Mouse (Mus musculus): ENCODE results near the gene Rps6ka5. TPM values are rescaled to one million over a fixed set of nuclear protein-coding genes. Genes with fewer than 3 reads are reported as not detected.
A peak's percentile ranks its signal among the peaks of the same experiment; 100 is the strongest.

The Rps6ka5 gene
- polyA plus RNA-seq, 1 experiment from 2014 or later = 6.1 TPM

DNA sequence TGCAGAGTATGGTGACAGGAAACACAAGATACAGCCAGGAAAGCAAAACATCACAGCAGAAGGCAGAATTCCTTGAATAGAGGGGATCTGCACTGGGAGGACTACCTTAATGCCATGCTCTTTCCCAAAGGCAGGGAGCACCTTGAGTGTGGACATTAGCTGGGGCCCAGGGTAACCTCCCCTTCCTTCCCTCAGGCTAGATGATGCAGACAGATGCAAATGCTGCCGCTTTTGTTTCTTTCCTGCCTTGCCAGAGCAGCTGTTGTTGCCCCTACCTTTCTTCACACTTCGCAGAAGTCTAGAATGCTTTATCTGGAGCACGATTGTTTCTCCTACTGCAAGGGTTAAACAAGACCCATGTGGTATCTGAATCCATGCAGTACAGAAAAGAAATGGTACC, 34.6 kb downstream of the Rps6ka5 start:
- Histone ChIP-seq H3K27me3 (ENCODE audit: control insufficient read depth, insufficient read depth, low read length) (no peaks in the 10 kb centered on the region), H3K4me1 (ENCODE audit: control insufficient read depth, insufficient read depth, low read length) (no peaks in the 10 kb centered on the region), H3K9me3 (replicated peaks; ENCODE audit: control insufficient read depth, low read length) (no peaks in the 10 kb centered on the region), H3K27ac (ENCODE audit: low read depth, low read length) (no peak overlapping the region), H3K4me3 (ENCODE audit: low read depth, low read length) (no peak overlapping the region), H3K4me2 (no peak overlapping the region), H3K36me3 (ENCODE audit: control insufficient read depth, insufficient read depth, low read length) (no peaks in the 10 kb centered on the region), H3K9ac (ENCODE audit: low read depth, low read length) (no peak overlapping the region)
- no peak for ATAC-seq (replicated peaks; ENCODE audit: insufficient number of reproducible peaks, low FRiP score, low TSS enrichment)
- 46% methylated on average over 3 of the region's 3 CpGs for WGBS (ENCODE audit: insufficient replicate concordance)

DNA sequence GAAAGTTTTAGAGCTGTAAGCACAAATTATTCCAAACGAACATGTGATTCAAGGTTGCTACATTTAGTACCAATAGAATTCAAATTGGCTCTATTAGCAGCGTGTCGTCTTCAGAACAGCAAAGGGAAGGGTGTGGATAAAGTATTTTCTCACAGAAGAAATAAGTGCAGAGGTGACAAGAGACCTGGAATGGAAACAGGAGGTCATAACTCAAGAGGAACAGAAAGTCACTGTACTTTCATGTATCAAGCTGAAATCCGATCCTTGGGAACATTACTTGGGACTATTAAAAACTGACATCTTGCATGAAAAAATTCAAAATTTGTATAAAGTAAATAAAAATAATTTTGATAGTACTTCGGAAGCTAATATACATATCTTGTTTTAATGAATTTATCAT, 36.3 kb downstream of the Rps6ka5 start:
- no peak overlapping the region for H3K27ac ChIP-seq (ENCODE audit: low read depth, low read length)
- H3K4me2 ChIP-seq = no peak overlapping the region
- no peak for ATAC-seq (replicated peaks; ENCODE audit: insufficient number of reproducible peaks, low FRiP score, low TSS enrichment)
- WGBS (ENCODE audit: insufficient replicate concordance) = 80% methylated on average over 5 of the region's 5 CpGs
- H3K4me1 ChIP-seq (ENCODE audit: control insufficient read depth, insufficient read depth, low read length) = no peaks in the 10 kb centered on the region
- H3K9ac ChIP-seq (ENCODE audit: low read depth, low read length) = no peak overlapping the region
- no peaks in the 10 kb centered on the region for H3K27me3 ChIP-seq (ENCODE audit: control insufficient read depth, insufficient read depth, low read length)
- no peaks in the 10 kb centered on the region for H3K9me3 ChIP-seq (replicated peaks; ENCODE audit: control insufficient read depth, low read length)
- H3K36me3 ChIP-seq (ENCODE audit: control insufficient read depth, insufficient read depth, low read length) = no peaks in the 10 kb centered on the region
- no peak overlapping the region for H3K4me3 ChIP-seq (ENCODE audit: low read depth, low read length)

DNA sequence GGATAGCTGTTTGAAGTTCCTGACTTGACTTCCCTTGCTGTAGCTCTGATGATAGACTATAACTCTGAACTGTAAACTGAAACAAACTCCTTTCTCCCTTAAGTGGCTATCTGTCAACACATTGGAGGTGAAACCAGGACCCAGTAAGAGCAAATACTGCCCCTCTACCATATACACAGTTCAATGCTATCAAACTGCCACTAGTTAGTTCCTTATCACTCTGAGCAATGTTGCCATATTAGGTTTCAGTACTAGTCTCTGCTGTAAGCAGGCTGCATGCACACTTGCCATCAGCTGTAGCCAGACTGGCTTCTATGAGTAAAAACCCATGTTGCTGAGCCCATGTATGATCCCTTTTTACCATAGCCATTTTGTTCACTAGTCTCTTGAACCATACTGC, 38.6 kb downstream of the Rps6ka5 start:
- peak overlapping the region; percentile 34 for H3K4me2 ChIP-seq
- H3K9ac ChIP-seq (ENCODE audit: low read depth, low read length) = no peak overlapping the region
- H3K4me3 ChIP-seq (ENCODE audit: low read depth, low read length) = no peak overlapping the region
- H3K27ac ChIP-seq (ENCODE audit: low read depth, low read length) = peak overlapping the region; percentile 68
- no peaks in the 10 kb centered on the region for H3K27me3 ChIP-seq (ENCODE audit: control insufficient read depth, insufficient read depth, low read length)
- ATAC-seq (replicated peaks; ENCODE audit: insufficient number of reproducible peaks, low FRiP score, low TSS enrichment) = 0 out of 2 replicates have a peak, but pooled peaks have one; percentile 55
- H3K9me3 ChIP-seq (replicated peaks; ENCODE audit: control insufficient read depth, low read length) = no peaks in the 10 kb centered on the region
- H3K36me3 ChIP-seq (ENCODE audit: control insufficient read depth, insufficient read depth, low read length) = no peaks in the 10 kb centered on the region
- H3K4me1 ChIP-seq (ENCODE audit: control insufficient read depth, insufficient read depth, low read length) = no peaks in the 10 kb centered on the region

DNA sequence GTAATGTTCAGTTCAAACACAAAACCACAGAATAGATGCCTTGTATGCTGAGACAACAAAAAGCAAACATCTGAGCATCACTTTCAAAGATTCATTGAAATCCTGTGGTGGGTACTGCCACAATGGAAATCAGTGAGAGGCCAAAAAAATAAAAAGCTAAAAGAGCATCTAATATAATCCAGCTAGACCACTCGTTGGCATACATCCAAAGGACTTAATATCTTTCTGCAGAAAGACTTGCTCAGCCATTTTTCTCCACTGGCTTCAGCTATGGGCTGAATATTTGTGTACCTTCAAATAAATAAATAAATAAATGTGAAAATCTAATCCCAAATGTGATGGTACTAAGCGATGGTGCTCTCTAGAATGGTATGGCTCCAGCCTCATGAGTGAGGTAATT, 39.8 kb downstream of the Rps6ka5 start:
- H3K4me3 ChIP-seq (ENCODE audit: low read depth, low read length) = no peak overlapping the region
- WGBS (ENCODE audit: insufficient replicate concordance) = 76% methylated on average over 2 of the region's 2 CpGs
- no peak overlapping the region for H3K4me2 ChIP-seq
- no peaks in the 10 kb centered on the region for H3K9me3 ChIP-seq (replicated peaks; ENCODE audit: control insufficient read depth, low read length)
- ATAC-seq (replicated peaks; ENCODE audit: insufficient number of reproducible peaks, low FRiP score, low TSS enrichment) = no peak
- no peak overlapping the region for H3K9ac ChIP-seq (ENCODE audit: low read depth, low read length)
- no peaks in the 10 kb centered on the region for H3K4me1 ChIP-seq (ENCODE audit: control insufficient read depth, insufficient read depth, low read length)
- H3K27ac ChIP-seq (ENCODE audit: low read depth, low read length) = no peak overlapping the region
- H3K27me3 ChIP-seq (ENCODE audit: control insufficient read depth, insufficient read depth, low read length) = no peaks in the 10 kb centered on the region
- H3K36me3 ChIP-seq (ENCODE audit: control insufficient read depth, insufficient read depth, low read length) = no peaks in the 10 kb centered on the region

DNA sequence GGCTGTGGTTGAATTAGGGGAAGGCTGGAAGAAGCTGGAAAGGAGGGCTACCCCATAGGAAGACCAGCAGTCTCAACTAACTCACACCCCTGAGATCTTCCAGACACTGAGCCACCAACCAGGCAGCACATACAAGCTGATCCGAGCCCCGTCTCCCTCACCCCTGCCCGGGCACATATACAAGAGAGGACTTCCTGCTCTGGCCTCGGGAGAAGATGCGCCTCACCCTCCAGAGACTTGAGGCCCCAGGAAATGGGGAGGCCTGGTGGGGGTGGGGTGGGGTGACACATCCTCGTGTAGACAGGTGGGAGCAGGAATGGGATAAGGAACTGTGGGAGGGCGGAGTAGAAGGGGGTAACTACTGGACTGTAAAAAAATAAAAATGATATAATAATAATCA, 45.0 kb downstream of the Rps6ka5 start:
- WGBS (ENCODE audit: insufficient replicate concordance) = 73% methylated on average over 7 of the region's 7 CpGs
- Histone ChIP-seq H3K4me2 (no peak overlapping the region), H3K27me3 (ENCODE audit: control insufficient read depth, insufficient read depth, low read length) (no peaks in the 10 kb centered on the region), H3K9ac (ENCODE audit: low read depth, low read length) (no peak overlapping the region), H3K36me3 (ENCODE audit: control insufficient read depth, insufficient read depth, low read length) (no peaks in the 10 kb centered on the region), H3K4me1 (ENCODE audit: control insufficient read depth, insufficient read depth, low read length) (no peaks in the 10 kb centered on the region), H3K4me3 (ENCODE audit: low read depth, low read length) (no peak overlapping the region), H3K27ac (ENCODE audit: low read depth, low read length) (no peak overlapping the region), H3K9me3 (replicated peaks; ENCODE audit: control insufficient read depth, low read length) (no peaks in the 10 kb centered on the region)
- ATAC-seq (replicated peaks; ENCODE audit: insufficient number of reproducible peaks, low FRiP score, low TSS enrichment) = no peak

DNA sequence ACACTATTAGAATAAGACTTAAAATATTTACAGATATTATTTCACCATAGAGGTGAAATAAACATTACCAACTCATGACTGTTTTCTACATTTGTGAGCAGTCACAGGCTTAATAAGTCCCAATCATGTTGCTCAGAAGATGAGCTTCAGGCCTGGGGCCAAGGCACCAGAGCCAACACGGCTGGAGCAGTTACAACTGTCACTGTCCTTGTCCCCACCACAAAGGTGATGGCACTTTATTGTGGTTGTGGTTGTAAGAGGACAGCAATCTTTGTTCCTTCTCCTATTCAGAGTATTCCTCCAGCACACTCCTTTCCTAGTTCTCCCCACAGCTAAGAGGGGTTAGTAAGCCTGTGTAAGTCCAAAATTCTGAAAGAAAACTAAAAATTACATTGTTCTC, 45.5 kb downstream of the Rps6ka5 start:
- WGBS (ENCODE audit: insufficient replicate concordance) = 47% methylated on average over 1 of the region's 1 CpGs
- Histone ChIP-seq H3K27ac (ENCODE audit: low read depth, low read length) (no peak overlapping the region), H3K27me3 (ENCODE audit: control insufficient read depth, insufficient read depth, low read length) (no peaks in the 10 kb centered on the region), H3K4me3 (ENCODE audit: low read depth, low read length) (no peak overlapping the region), H3K4me1 (ENCODE audit: control insufficient read depth, insufficient read depth, low read length) (no peaks in the 10 kb centered on the region), H3K36me3 (ENCODE audit: control insufficient read depth, insufficient read depth, low read length) (no peaks in the 10 kb centered on the region), H3K4me2 (no peak overlapping the region), H3K9me3 (replicated peaks; ENCODE audit: control insufficient read depth, low read length) (no peaks in the 10 kb centered on the region), H3K9ac (ENCODE audit: low read depth, low read length) (no peak overlapping the region)
- ATAC-seq (replicated peaks; ENCODE audit: insufficient number of reproducible peaks, low FRiP score, low TSS enrichment) = no peak

DNA sequence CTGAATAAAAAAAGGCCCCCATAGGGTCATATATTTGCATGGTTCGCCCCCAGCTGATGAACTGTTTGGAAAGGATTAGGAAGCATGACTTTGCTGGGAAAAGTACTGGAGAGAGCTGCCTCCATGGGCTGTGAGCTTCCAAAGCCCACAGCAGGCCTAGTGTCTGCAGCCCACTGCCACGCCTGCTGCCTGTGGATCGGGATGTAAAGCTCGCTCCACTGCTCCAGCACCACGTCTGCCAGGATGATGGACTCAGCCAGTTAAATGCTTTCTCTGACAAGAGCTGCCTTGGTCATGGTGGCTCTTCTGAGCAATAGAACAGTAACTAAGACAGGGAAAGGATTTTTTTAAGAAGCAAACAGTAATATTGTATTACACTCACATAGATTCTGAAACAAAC, 46.1 kb downstream of the Rps6ka5 start:
- H3K36me3 ChIP-seq (ENCODE audit: control insufficient read depth, insufficient read depth, low read length) = no peaks in the 10 kb centered on the region
- no peaks in the 10 kb centered on the region for H3K4me1 ChIP-seq (ENCODE audit: control insufficient read depth, insufficient read depth, low read length)
- H3K27ac ChIP-seq (ENCODE audit: low read depth, low read length) = no peak overlapping the region
- no peaks in the 10 kb centered on the region for H3K9me3 ChIP-seq (replicated peaks; ENCODE audit: control insufficient read depth, low read length)
- no peak overlapping the region for H3K9ac ChIP-seq (ENCODE audit: low read depth, low read length)
- H3K4me3 ChIP-seq (ENCODE audit: low read depth, low read length) = no peak overlapping the region
- 86% methylated on average over 5 of the region's 5 CpGs for WGBS (ENCODE audit: insufficient replicate concordance)
- H3K4me2 ChIP-seq = no peak overlapping the region
- no peak for ATAC-seq (replicated peaks; ENCODE audit: insufficient number of reproducible peaks, low FRiP score, low TSS enrichment)
- H3K27me3 ChIP-seq (ENCODE audit: control insufficient read depth, insufficient read depth, low read length) = no peaks in the 10 kb centered on the region

DNA sequence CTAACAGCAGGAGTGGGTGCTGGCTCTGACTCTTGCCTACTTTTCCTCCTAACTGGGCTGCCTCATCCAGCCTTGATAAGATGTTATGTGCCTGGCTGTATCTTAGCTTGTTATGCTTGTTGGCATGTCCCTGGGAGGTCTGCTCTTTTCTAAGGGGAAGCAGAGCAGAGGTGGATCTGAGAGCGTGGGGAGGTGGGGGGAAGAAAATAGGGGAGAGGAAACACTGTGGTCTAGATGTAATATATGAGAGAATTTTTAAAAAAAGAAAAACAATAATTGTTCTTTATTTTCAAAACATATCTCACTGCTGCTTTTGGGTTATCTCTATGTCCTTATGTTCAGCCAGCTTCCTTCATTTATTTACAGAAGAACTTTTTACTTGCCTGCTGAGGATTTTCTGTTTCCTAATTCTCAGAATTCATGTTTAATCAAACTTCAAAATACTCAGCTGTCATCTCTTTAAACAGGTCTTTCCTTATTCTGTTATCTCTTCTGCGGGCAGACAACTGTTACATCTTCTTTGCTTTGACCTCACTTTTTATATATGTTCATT, 56.1 kb downstream of the Rps6ka5 start:
- 65% methylated on average over 2 of the region's 2 CpGs for WGBS (ENCODE audit: insufficient replicate concordance)
- Histone ChIP-seq H3K4me2 (no peak overlapping the region), H3K9me3 (replicated peaks; ENCODE audit: control insufficient read depth, low read length) (no peaks in the 10 kb centered on the region), H3K36me3 (ENCODE audit: control insufficient read depth, insufficient read depth, low read length) (no peaks in the 10 kb centered on the region), H3K9ac (ENCODE audit: low read depth, low read length) (no peak overlapping the region), H3K27me3 (ENCODE audit: control insufficient read depth, insufficient read depth, low read length) (no peaks in the 10 kb centered on the region), H3K4me1 (ENCODE audit: control insufficient read depth, insufficient read depth, low read length) (no peaks in the 10 kb centered on the region), H3K4me3 (ENCODE audit: low read depth, low read length) (no peak overlapping the region), H3K27ac (ENCODE audit: low read depth, low read length) (no peak overlapping the region)
- ATAC-seq (replicated peaks; ENCODE audit: insufficient number of reproducible peaks, low FRiP score, low TSS enrichment) = no peak

DNA sequence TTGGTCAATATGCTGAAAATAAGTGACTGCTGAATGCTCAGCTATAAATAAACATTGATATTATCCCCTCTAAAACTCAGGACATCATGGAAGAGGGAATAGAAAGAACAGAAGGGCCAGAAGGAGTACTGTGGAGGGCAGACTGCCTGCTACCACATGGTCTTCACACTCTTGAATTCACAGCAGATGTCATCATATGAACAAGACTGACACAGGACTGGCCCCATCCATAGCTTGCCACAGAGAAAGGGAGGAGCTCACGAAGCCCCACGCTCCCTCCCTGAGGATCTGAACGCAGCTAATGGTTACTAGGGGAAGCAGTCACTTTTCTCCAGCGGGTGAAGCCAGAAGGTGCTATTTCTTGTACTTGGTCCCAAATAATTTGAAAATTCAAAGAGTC, 61.5 kb downstream of the Rps6ka5 start:
- 80% methylated on average over 4 of the region's 4 CpGs for WGBS (ENCODE audit: insufficient replicate concordance)

More for the DNA sequence above, 61.5 kb downstream of the Rps6ka5 start:
- Histone ChIP-seq H3K27me3 (ENCODE audit: control insufficient read depth, insufficient read depth, low read length) (no peaks in the 10 kb centered on the region), H3K27ac (ENCODE audit: low read depth, low read length) (no peak overlapping the region), H3K4me2 (no peak overlapping the region), H3K36me3 (ENCODE audit: control insufficient read depth, insufficient read depth, low read length) (no peaks in the 10 kb centered on the region), H3K4me1 (ENCODE audit: control insufficient read depth, insufficient read depth, low read length) (no peaks in the 10 kb centered on the region), H3K9me3 (replicated peaks; ENCODE audit: control insufficient read depth, low read length) (no peaks in the 10 kb centered on the region), H3K9ac (ENCODE audit: low read depth, low read length) (no peak overlapping the region), H3K4me3 (ENCODE audit: low read depth, low read length) (no peak overlapping the region)
- ATAC-seq (replicated peaks; ENCODE audit: insufficient number of reproducible peaks, low FRiP score, low TSS enrichment) = no peak

Measured in heart, embryonic 11.5 days (tissue).